Mouse (Mus musculus) sigmoid colon, adult 10 weeks (tissue): ENCODE measurements around the gene Gm11437. TPM values are rescaled to one million over a fixed set of nuclear protein-coding genes. Genes with fewer than 3 reads are reported as not detected.

ENCODE experiments used
- polyA plus RNA-seq: library from polyadenylated mRNA; stranded (reverse); fragments of 350-450 nt; fragmentation: Illumina TruSeq; extraction: RNeasy Lipid Tissue Mini Kit (QIAGEN cat#74804); gene quantifications from one replicate; pipeline ENCODE4 v1.2.3, GENCODE M21; 2014; ENCODE audit warnings: low read depth, low replicate concordance

The Gm11437 gene
- 7.2 TPM for polyA plus RNA-seq

GRCm38 (mm10) chr11:84167046-84167526 is at the start of gene Gm11437:
Gene Gm11437 (minus strand): TSS chr11:84167476.

GRCm38 (mm10) chr11:84128943-84129798 is 38.1 kb downstream of the Gm11437 start, which contains the start of the genes Tada2a and Acaca:
Gene Tada2a (minus strand): TSS chr11:84129600.
Gene Acaca (plus strand): TSS chr11:84129672.

Other genes with a start within 250 kb of the Gm11437 start
- gene Ddx52, start 225.4 kb downstream of the Gm11437 start, polyA plus RNA-seq: 61.0 TPM
- 24.4 TPM for gene Synrg, start 203.0 kb downstream of the Gm11437 start, polyA plus RNA-seq
- gene Dusp14, start 98.2 kb downstream of the Gm11437 start, polyA plus RNA-seq: 2.4 TPM
- gene Tada2a, start 37.9 kb downstream of the Gm11437 start, polyA plus RNA-seq: 18.7 TPM
- gene Acaca, start 37.8 kb downstream of the Gm11437 start, polyA plus RNA-seq: 24.7 TPM